Mouse (Mus musculus): ENCODE results near the gene Stau1. TPM values are rescaled to one million over a fixed set of nuclear protein-coding genes. Genes with fewer than 3 reads are reported as not detected.

Stau1 gene
- 62.8 and 70.5 TPM in 2 replicates for polyA plus RNA-seq (2015; fragmentation: Nextera tagmentation; extraction: Ambion mirVana)

DNA sequence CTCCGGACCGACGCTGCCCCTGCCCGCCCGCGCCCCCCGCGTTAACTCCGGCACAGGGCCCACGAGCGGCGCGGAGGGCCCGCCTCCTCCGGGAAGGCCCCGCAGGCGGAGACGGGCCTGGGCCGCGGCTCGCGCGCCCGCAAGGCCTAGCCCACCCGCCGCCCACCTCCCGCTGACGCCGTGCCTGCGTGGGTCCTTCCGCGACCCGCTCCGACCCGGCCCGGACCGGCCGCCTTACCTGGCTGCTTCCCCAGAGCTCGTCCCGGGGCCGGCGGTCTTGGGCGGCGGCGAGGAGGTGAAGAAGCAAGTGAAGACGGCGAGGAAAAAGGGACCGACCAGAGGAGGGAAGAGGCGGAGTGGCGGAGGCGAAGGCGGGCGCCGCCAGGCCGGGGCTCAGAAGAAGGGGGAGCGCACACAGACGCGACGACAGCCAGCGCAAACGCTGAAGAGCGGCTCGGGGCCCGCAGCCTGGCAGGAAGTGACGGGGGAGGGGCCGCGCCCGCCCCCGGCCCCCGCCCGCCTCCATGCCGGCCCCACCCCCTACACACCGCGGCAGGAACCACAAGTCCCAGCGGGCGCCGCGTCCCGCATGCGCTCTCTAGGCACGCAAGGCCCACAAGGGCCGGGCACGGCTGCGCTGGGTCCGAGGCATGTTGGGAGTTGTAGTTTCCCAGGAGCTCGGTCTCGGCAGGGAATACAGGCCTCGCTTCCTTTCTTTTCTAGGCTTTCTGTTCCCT, at the start of gene Stau1:
Gene Stau1, minus strand, starts transcription at position 504 of the 737 bp plus-strand sequence.
- under 1% methylated on average over 83 of the region's 88 CpGs for WGBS
- H3K4me2 ChIP-seq (replicated peaks) = peak within 1 kb of the TSS; percentile 87
- peak; percentile 99 for ATAC-seq
- peak within 1 kb of the TSS; percentile 96 for H3K27ac ChIP-seq
- peak within 1 kb of the TSS; percentile 97 for H3K4me3 ChIP-seq (replicated peaks)
- no peaks in the 10 kb centered on the region for H3K9me3 ChIP-seq
- H3K27me3 ChIP-seq (replicated peaks) = no peaks in the 10 kb centered on the region
- peak within 1 kb of the TSS; percentile 98 for H3K9ac ChIP-seq
- H3K4me1 ChIP-seq (replicated peaks) = peaks cover 19% of the 10 kb centered on the region
- H3K36me3 ChIP-seq = no peaks in the 10 kb centered on the region

DNA sequence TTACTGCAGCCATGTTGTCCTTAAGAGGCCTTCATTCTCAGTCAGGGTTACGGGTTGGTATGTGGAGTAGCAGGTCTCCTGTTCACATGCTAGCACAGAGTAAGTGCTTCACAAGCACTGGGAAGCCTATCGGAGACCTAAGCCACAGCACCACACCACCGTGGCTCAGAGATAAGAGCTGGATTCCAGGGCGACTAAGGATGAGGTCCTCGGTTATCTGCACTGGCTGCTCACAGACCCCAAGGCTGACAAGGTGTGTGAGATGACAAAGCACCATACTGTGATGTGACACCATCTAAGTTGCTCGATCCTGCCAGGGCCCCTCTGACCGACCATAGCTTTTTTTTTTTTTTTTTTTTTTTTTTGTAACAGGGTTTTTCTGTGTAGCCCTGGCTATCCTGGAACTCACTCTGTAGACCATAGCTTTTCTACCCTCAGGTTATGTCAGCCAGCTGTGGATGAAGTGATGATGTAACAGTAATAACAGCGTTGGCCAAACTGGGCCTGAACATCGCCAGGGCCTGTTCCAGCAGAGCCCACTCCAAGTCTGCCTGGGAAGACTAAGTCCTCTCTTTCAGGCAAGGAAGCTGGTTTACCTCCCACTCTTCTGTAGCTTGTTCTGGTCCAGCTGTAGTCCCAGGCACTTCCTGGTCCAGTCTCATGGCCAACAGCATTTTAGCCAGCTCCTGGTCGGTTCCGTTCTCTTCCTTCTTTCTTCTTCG, 47.5 kb upstream of the Stau1 start:
- peak; percentile 82 for ATAC-seq
- Histone ChIP-seq H3K4me1 (replicated peaks) (no peaks in the 10 kb centered on the region), H3K27ac (no peak overlapping the region), H3K36me3 (peaks cover 62% of the 10 kb centered on the region), H3K4me2 (replicated peaks) (no peak overlapping the region), H3K9ac (no peak overlapping the region), H3K4me3 (replicated peaks) (no peak overlapping the region), H3K9me3 (no peaks in the 10 kb centered on the region), H3K27me3 (replicated peaks) (no peaks in the 10 kb centered on the region)
- 87% methylated on average over 12 of the region's 12 CpGs for WGBS

DNA sequence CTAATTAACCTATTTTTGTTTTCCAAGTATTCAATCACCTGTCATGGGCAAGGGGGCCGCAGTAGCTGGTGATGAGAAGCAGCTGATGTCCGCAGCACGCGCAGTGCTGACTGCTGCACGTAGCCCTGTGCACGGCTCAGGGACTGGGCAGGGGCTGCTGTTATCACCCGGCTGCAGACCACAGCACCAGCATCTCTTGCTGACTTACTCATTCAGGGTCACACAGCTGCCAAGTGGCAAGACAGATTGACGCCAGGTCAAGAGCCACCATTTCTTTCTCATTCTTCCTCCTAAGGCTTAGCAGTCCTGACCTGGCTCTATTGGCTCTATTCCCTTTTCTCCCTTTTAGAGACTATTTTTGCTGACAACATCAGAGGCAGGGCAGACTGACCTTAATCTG, 43.3 kb upstream of the Stau1 start:
- Histone ChIP-seq H3K27ac (no peak overlapping the region), H3K4me1 (replicated peaks) (no peaks in the 10 kb centered on the region), H3K9me3 (no peaks in the 10 kb centered on the region), H3K4me3 (replicated peaks) (no peak overlapping the region), H3K4me2 (replicated peaks) (no peak overlapping the region), H3K36me3 (peaks cover 77% of the 10 kb centered on the region), H3K9ac (no peak overlapping the region), H3K27me3 (replicated peaks) (no peaks in the 10 kb centered on the region)
- WGBS = 81% methylated on average over 8 of the region's 8 CpGs
- ATAC-seq = no peak; the same call in 1 of the 2 replicates

DNA sequence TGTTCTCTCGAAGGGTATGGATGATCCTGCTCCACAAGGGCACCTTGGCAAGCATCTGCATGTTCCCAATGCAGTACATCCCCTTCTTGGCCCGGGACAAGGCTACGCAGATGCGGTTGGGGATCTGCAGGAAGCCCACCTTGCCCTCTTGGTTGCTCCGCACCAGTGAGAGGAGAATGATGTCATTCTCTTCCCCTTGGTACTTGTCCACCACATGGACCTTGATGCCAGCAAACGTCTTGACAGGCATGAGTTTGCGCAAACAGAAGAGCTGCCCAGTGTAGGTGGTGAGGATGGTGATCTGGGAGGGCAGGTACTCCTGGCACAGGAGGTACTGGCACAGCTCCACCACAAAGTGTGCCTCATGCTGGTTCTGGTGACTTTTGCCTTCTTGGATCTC, 42.6 kb upstream of the Stau1 start:
- Histone ChIP-seq H3K4me2 (replicated peaks) (no peak overlapping the region), H3K4me1 (replicated peaks) (no peaks in the 10 kb centered on the region), H3K27ac (no peak overlapping the region), H3K9ac (no peak overlapping the region), H3K9me3 (no peaks in the 10 kb centered on the region), H3K27me3 (replicated peaks) (no peaks in the 10 kb centered on the region), H3K4me3 (replicated peaks) (no peak overlapping the region), H3K36me3 (peaks cover 75% of the 10 kb centered on the region)
- ATAC-seq = no peak
- WGBS = 93% methylated on average over 7 of the region's 7 CpGs

DNA sequence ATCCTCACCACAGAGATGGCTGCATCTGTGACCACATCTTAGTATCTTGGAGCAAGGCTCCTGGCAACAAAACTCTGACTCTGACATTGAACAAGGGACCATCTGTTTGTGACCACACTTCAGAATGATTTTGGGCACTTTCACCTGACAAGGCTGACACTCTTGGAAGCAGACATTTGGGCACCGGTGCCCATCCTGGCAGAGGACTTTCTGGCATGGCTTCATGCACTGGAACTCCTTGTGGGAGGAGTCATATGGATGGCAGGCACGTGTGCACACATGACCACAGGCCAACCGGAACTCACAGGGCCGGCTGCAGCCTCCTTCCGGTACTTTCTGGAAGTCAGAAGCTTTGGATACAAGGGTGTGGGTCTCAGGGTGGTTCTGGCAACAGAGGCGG, 42.2 kb upstream of the Stau1 start:
- Histone ChIP-seq H3K36me3 (peaks cover 73% of the 10 kb centered on the region), H3K4me2 (replicated peaks) (no peak overlapping the region), H3K9me3 (no peaks in the 10 kb centered on the region), H3K9ac (no peak overlapping the region), H3K27me3 (replicated peaks) (no peaks in the 10 kb centered on the region), H3K27ac (no peak overlapping the region), H3K4me1 (replicated peaks) (no peaks in the 10 kb centered on the region), H3K4me3 (replicated peaks) (no peak overlapping the region)
- no peak for ATAC-seq
- WGBS = 93% methylated on average over 6 of the region's 6 CpGs

DNA sequence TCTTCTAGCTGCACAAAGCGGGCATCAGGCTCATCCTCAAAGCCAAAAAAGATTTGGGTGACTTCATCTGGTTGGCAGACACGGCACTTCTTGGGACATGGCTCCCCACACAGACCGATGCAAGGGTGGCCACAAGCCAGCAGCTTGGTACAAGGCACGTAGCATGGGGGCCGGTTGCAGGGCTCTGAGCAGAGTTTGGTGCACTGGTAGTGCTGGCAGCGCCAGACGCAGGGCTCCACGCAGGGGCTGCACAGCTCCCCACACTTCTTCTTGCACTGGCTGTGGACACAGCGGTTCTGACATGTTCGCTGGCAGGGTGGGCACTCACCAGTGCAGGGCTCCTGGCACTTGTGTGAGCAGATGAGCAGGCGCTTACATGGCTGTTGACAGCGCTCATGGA, 41.6 kb upstream of the Stau1 start:
- Histone ChIP-seq H3K4me3 (replicated peaks) (no peak overlapping the region), H3K27ac (no peak overlapping the region), H3K9me3 (no peaks in the 10 kb centered on the region), H3K27me3 (replicated peaks) (no peaks in the 10 kb centered on the region), H3K4me2 (replicated peaks) (no peak overlapping the region), H3K9ac (no peak overlapping the region), H3K4me1 (replicated peaks) (no peaks in the 10 kb centered on the region), H3K36me3 (peaks cover 67% of the 10 kb centered on the region)
- no peak for ATAC-seq
- WGBS = 93% methylated on average over 12 of the region's 12 CpGs

DNA sequence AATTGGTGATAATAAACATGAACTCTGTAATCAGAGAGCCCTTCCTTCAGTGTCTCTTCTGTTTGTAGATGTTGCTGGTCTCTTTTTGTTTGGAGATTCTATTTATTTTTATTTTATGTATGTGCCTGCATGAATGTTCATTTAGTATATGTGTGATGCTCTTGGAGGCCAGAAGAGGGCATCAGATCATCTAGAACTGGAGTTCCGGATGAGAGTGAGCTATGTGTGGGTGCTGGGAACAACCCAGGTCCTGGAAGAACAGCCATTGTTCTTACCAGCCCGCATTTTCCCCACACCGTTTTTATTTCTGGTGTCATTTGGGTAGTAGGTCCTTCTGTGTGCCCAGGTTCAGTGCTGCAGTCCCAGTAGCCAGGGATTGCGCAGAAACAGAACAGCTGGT, 34.4 kb upstream of the Stau1 start:
- no peak overlapping the region for H3K4me3 ChIP-seq (replicated peaks)
- H3K4me1 ChIP-seq (replicated peaks) = no peaks in the 10 kb centered on the region
- WGBS = 95% methylated on average over 4 of the region's 4 CpGs
- no peaks in the 10 kb centered on the region for H3K9me3 ChIP-seq
- peaks cover 55% of the 10 kb centered on the region for H3K36me3 ChIP-seq
- no peak overlapping the region for H3K9ac ChIP-seq
- no peaks in the 10 kb centered on the region for H3K27me3 ChIP-seq (replicated peaks)
- H3K27ac ChIP-seq = no peak overlapping the region
- no peak for ATAC-seq
- no peak overlapping the region for H3K4me2 ChIP-seq (replicated peaks)

DNA sequence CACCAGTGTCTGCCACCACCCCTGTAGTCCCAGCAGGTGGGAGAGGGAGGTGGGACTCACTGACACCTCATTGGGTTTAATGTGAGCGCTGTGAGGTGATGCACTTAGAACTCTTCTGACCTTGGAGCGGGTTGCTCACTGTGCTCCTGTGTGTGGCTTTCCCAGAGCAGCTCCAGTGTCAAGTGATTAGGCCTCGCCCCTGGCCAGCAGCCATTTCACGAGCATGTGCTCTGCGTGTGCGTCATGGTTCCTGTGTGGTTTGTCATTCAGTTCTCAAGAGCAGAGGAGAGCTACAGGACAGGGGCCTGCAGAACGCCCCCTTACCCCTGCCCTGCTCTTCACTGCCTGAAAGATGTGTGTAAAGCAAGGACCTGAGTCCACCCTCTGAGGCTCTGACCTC, 32.5 kb upstream of the Stau1 start:
- Histone ChIP-seq H3K9me3 (no peaks in the 10 kb centered on the region), H3K4me3 (replicated peaks) (no peak overlapping the region), H3K4me1 (replicated peaks) (no peaks in the 10 kb centered on the region), H3K9ac (no peak overlapping the region), H3K27ac (no peak overlapping the region), H3K27me3 (replicated peaks) (no peaks in the 10 kb centered on the region), H3K36me3 (peaks cover 59% of the 10 kb centered on the region), H3K4me2 (replicated peaks) (no peak overlapping the region)
- ATAC-seq = no peak
- 95% methylated on average over 7 of the region's 7 CpGs for WGBS

DNA sequence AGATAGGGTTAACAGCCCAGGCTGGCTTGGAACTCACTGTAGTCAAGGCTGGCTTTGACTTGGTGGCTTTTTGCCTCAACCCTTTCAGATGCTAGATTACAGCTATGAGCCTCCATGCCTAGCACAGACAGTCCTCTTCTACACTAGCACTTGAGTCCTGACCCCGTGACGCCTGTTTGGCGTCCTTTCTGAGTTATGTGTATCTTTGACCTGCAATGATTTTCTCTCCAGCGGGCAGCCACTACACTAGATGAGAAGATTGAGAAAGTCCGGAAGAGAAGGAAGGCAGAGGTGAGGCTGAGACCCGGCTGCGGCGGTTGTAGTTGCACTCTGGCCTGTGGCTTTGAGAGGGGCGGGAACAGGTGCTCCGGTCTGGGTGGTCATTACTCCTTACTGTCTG, 23.3 kb upstream of the Stau1 start:
- WGBS = 90% methylated on average over 10 of the region's 10 CpGs
- no peak for ATAC-seq
- H3K4me1 ChIP-seq (replicated peaks) = peaks cover 12% of the 10 kb centered on the region

DNA sequence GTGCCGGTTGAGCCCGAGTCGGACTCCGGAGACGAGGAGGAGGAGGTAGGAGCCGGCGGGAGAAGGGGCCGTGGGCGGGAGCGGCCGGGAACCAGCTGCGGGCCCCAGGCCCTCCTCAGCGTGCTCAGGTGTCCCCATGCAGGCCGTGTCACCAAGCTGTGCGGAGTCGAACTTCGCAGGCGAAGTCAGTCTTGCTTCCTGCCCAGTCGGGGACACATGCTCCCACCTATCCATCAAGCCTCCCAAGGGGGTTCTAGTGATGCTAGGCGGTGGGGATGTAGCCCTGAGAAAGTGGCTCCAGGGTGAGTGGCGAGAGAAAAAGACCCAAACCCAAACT, 19.3 kb upstream of the Stau1 start:
- Histone ChIP-seq H3K4me1 (replicated peaks) (peaks cover 12% of the 10 kb centered on the region), H3K36me3 (peaks cover 20% of the 10 kb centered on the region), H3K4me2 (replicated peaks) (peak overlapping the region; percentile 83), H3K4me3 (replicated peaks) (peak overlapping the region; percentile 84), H3K27me3 (replicated peaks) (no peaks in the 10 kb centered on the region), H3K9me3 (no peaks in the 10 kb centered on the region), H3K27ac (no peak overlapping the region), H3K9ac (peak overlapping the region; percentile 79)
- peak; percentile 80 for ATAC-seq
- WGBS = 0% methylated on average over 21 of the region's 21 CpGs

More for the DNA sequence above, 23.3 kb upstream of the Stau1 start:
- H3K9me3 ChIP-seq = no peaks in the 10 kb centered on the region
- no peak overlapping the region for H3K27ac ChIP-seq
- no peak overlapping the region for H3K4me3 ChIP-seq (replicated peaks)
- no peak overlapping the region for H3K4me2 ChIP-seq (replicated peaks)
- peaks cover 34% of the 10 kb centered on the region for H3K36me3 ChIP-seq
- H3K9ac ChIP-seq = no peak overlapping the region
- no peaks in the 10 kb centered on the region for H3K27me3 ChIP-seq (replicated peaks)

DNA sequence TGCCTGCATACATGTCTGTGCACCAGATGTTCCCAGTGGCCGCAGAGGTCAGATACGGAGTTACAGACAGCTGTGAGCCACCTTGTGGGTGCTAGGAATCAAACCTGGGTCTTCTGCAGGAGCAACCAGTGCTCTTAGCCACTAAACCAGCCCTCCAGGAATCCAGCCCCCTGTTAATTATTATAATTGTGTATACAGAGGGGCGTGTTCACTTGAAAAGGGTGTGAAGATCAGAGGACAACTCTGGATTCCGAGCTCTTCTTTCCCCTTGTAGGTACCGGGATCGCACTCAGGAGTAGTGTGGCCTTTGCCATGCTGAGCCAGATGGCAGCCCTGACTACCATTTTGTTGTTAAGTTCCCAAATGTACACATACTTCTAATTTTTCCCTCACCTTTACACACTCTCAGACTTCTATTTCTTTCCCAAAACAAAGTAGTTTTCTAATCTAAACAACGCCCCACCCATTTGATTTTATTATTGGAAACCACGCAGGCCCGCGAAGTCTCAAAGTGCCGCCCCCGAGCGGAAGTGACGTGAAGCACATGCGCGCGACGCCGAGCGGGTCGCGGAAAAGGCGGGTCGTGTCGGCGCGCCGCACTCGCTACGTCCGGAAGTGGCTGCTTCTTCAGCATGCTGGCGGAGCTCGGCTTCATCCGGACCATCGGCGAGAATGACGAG, 18.7 kb upstream of the Stau1 start, which contains the start of gene Ddx27:
Gene Ddx27, plus strand, starts transcription at position 492 of the 680 bp plus-strand sequence.
- 1% methylated on average over 37 of the region's 37 CpGs for WGBS

DNA sequence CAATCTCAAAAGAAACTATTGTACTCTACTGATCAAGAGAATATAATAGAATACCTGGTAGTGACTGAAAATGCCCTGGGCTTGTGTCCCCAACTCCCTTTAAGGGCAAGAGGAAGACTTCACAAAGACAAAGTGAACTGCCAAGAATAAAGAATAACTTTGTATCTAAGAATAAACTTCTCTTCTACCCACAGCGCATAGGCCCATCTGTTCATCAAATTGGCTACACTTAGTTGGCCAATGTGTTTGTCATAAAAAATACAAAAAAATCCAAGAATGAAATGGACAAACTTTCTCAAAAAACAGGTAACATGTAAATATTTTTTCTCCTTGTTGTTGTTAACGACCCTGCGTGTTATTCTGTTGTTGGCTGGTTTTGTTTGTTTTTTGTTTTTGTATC, 14.4 kb upstream of the Stau1 start:
- Histone ChIP-seq H3K36me3 (no peaks in the 10 kb centered on the region), H3K9me3 (no peaks in the 10 kb centered on the region), H3K4me2 (replicated peaks) (no peak overlapping the region), H3K4me1 (replicated peaks) (peaks cover under 1% of the 10 kb centered on the region; the same call in 1 of the 2 replicates), H3K4me3 (replicated peaks) (no peak overlapping the region), H3K27me3 (replicated peaks) (no peaks in the 10 kb centered on the region), H3K27ac (no peak overlapping the region), H3K9ac (no peak overlapping the region)
- 84% methylated on average over 3 of the region's 3 CpGs for WGBS
- ATAC-seq = no peak

More for the DNA sequence above, 18.7 kb upstream of the Stau1 start, which contains the start of gene Ddx27:
- no peaks in the 10 kb centered on the region for H3K27me3 ChIP-seq (replicated peaks)
- H3K36me3 ChIP-seq = peaks cover 15% of the 10 kb centered on the region
- peak within 1 kb of the TSS; percentile 83 for H3K4me2 ChIP-seq (replicated peaks)
- peak within 1 kb of the TSS; percentile 79 for H3K9ac ChIP-seq
- no peaks in the 10 kb centered on the region for H3K9me3 ChIP-seq
- H3K4me3 ChIP-seq (replicated peaks) = peak within 1 kb of the TSS; percentile 84
- peak within 1 kb of the TSS; percentile 74; the same call in 1 of the 2 replicates for H3K27ac ChIP-seq
- ATAC-seq = peak; percentile 94
- peaks cover 12% of the 10 kb centered on the region for H3K4me1 ChIP-seq (replicated peaks)

Data from intestine, embryonic 15.5 days (tissue).